22 mouse cellular contexts compared by ENCODE assay signal in the genomic region with DNA sequence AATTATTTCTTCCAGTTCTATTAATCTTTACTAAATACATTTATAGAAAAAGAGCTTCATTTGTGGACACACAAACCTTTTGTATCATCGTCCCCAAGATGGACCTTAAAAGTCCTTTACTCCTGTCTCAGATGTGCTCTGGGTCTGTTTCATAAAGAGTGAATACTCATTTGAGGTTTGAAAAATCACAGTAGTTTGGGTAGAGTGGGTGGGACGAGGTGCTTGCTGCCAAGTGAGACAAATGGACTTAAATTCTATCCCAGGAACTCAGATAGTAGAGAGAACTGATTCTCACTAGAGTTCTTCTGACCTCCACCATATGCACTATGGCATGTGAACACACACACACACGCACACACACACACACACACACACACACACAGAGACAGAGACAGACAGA. TPM values are rescaled to one million over a fixed set of nuclear protein-coding genes. Genes with fewer than 3 reads are reported as not detected.
DNase-seq lines count a peak whose midpoint lies in the region; ATAC-seq and TF ChIP-seq lines count a peak whose summit lies in the region.
"Had no signal": no experiment of that assay in that cellular context is flagged by ENCODE, and none has a peak within 500 bp of the region (broad histone marks: within the 10 kb centered on the region; RNA-seq: fewer than 3 reads in every experiment).

No protein-coding gene starts in this region.

- H3K27ac ChIP-seq in left cerebral cortex, adult 2 months: peak overlapping the region; percentile 28; the same call in 1 of the 2 replicates

- intact Hi-C loops in left cerebral cortex, adult 2 months (cut with DNase I): no loop called here
- intact Hi-C loops in left cerebral cortex, postnatal 36 days (cut with DNase I): no loop called here

- no peak for TF ChIP-seq CTCF in left cerebral cortex, adult 2 months (IDR thresholded peaks at IDR 0.05)

- peak; percentile 67; the same call in 1 of the 2 replicates for ATAC-seq in frontal cortex, adult (ENCODE audit: low TSS enrichment)
- ATAC-seq: activated CD4-positive, CD25-positive, alpha-beta regulatory T cell, adult 4 months; CD4-positive, CD25-positive, alpha-beta regulatory T cell, adult 4 months; Patski had no signal

- no peak overlapping the region for H3K4me3 ChIP-seq in left cerebral cortex, adult 2 months

- DNase-seq in frontal cortex, postnatal 14 days (ENCODE audit: low spot score in 2 of 2): no peak
- DNase-seq in left cerebral cortex, adult 2 months (ENCODE audit: extremely low spot score in 1 of 2, low spot score in 2 of 2): no peak
- DNase-seq in left cerebral cortex, postnatal 36 days (ENCODE audit: low spot score in 2 of 2): no peak
- DNase-seq in brain, adult 2 months (ENCODE audit: low read depth, low spot score): peak; percentile 37
- no peak for DNase-seq in cerebellum, adult 9-10 months
- DNase-seq: adrenal gland, adult 2 months; adrenal gland, adult 8-10 months; adrenal gland, postnatal 10 days; adrenal gland, postnatal 14 days; adrenal gland, postnatal 25 days; adrenal gland, postnatal 36 days; B cell, adult 2 months; cerebellum, adult 11 months; cerebellum, adult 11-12 months; cerebellum, adult 18-20 months; cerebellum, adult 2 months had no signal

RNA-seq across cellular contexts. Expression of a gene that starts 16.1 kb away (rescaled TPM):
- total RNA-seq in left cerebral cortex, adult 2 months (2021): 100 to 1,000 TPM; 762 to 763 TPM
- total RNA-seq in left cerebral cortex, postnatal 36 days (2021): 100 to 1,000 TPM; 699 to 858 TPM
- total RNA-seq: adrenal gland, adult 18-20 months; adrenal gland, postnatal 25 days; CH12.LX had no signal
